Mouse (Mus musculus) G1E (cell line): ENCODE measurements around the gene Zer1. TPM values are rescaled to one million over a fixed set of nuclear protein-coding genes. Genes with fewer than 3 reads are reported as not detected.

Source experiments
- ATAC-seq: 2 replicates; pipeline ENCODE4 v1.8.0; 2016; ENCODE audit warnings: mild to moderate bottlenecking; ENCODE audit not compliant: insufficient number of reproducible peaks, poor library complexity, low FRiP score, severe bottlenecking; ENCODE audit errors: extremely low read depth
- DNase-seq: peaks from one replicate; pipeline ENCODE4 v3.0.0; 2012; ENCODE audit warnings: low spot score
- H3K27me3 ChIP-seq: 2 replicates; pipeline ENCODE4 v1.6.1; 2012; ENCODE audit warnings: mild to moderate bottlenecking, low read length, inconsistent platforms; ENCODE audit not compliant: insufficient read depth
- H3K36me3 ChIP-seq: replicated peaks from 2 replicates; pipeline ENCODE3; 2012; ENCODE audit warnings: mild to moderate bottlenecking, inconsistent platforms
- H3K4me1 ChIP-seq: 2 replicates; pipeline ENCODE4 v1.6.1; 2012; ENCODE audit warnings: low read depth, low read length, inconsistent platforms, mixed read lengths; ENCODE audit not compliant: insufficient read depth
- H3K4me3 ChIP-seq: 2 replicates; pipeline ENCODE4 v1.5.1; 2012; ENCODE audit warnings: low read depth, mild to moderate bottlenecking, inconsistent platforms, low read length, moderate library complexity, mixed read lengths
- H3K9me3 ChIP-seq: replicated peaks from 2 replicates; pipeline ENCODE4 v1.6.1; 2012; ENCODE audit warnings: inconsistent platforms
- CTCF ChIP-seq: IDR thresholded peaks from 2 replicates; pipeline ENCODE4 v1.5.1; 2012; ENCODE audit warnings: low read depth, low read length, inconsistent platforms, mixed read lengths
- GATA1 ChIP-seq: IDR thresholded peaks from 2 replicates; pipeline ENCODE4 v1.6.1; 2012; ENCODE audit warnings: borderline replicate concordance, low read length, inconsistent platforms, mixed read lengths
- GATA2 ChIP-seq: IDR thresholded peaks from 2 replicates; pipeline ENCODE4 v1.6.1; 2012; ENCODE audit warnings: low read depth, low read length, inconsistent platforms, borderline replicate concordance
- POLR2AphosphoS5 ChIP-seq: IDR thresholded peaks from 2 replicates; pipeline ENCODE4 v1.6.1; 2012; ENCODE audit warnings: low read depth, low read length, inconsistent platforms; ENCODE audit not compliant: insufficient replicate concordance
- TAL1 ChIP-seq: conservative IDR thresholded peaks from 2 replicates; pipeline ENCODE4 v1.6.1; 2012; ENCODE audit warnings: low read depth, low read length, inconsistent platforms, mixed read lengths
- polyA plus RNA-seq: library from polyadenylated mRNA; stranded (reverse); fragments of >175 nt; gene quantifications from 2 replicates; pipeline ENCODE4 v1.2.3, GENCODE M21; 2012
- total RNA-seq, 2 experiments: library from RNA; stranded (forward) in 1 of 2; stranded (reverse) in 1 of 2; fragments of 200-1000 nt in 1 of 2; fragments of >200 nt in 1 of 2; fragmentation: Nextera tagmentation in 1 of 2; gene quantifications; 2 replicates each; pipeline ENCODE4 v1.2.3; 2014 to 2017

Gene Zer1
- total and polyA plus RNA-seq, 3 experiments = 10.4 to 25.8 (median 18.9) TPM

DNA sequence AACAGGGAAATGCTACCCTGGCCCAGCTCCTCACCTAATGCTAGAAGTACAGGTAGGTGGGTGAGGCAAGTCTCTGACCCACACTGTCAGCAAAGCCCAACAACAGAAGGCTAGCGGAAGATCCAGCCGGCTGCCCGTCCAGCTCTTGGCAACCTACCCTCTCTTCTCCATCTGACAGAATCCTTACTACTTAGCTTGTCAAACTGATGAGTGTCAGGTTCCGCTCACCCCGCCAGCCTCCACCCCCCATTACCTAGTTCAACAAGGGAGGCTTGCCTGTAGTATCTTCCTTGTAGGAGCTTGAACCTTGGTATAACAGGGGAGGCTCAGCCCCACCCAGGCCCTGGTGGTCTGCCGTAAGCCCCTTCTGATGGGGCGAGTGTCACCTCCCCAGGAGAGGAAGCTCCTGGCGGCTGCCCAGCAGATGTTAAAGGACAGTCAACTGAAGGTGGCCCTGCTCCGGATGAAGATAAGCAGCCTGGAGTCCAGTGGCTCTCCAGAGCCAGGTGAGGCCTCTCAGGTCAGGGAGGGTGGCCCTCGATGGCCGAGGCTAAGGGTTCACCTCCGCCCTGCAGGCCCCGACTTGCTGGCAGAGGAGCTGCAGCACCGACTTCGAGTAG is 44.1 kb downstream of the Zer1 start:
- DNase-seq (no peak), ATAC-seq (no peak)
- Histone ChIP-seq H3K36me3 (peaks cover 18% of the 10 kb centered on the region), H3K27me3 (peaks cover 14% of the 10 kb centered on the region), H3K9me3 (no peaks in the 10 kb centered on the region), H3K4me1 (peaks cover 33% of the 10 kb centered on the region), H3K4me3 (no peak overlapping the region)
- TF ChIP-seq POLR2AphosphoS5 (no peak), TAL1 (no peak), CTCF (no peak), GATA1 (no peak), GATA2 (no peak)

- H3K9me3 ChIP-seq = no peaks in the 10 kb centered on the region
- ATAC-seq (no peak), DNase-seq (no peak)
- H3K36me3 ChIP-seq = peaks cover 30% of the 10 kb centered on the region
- TF ChIP-seq CTCF = no peak
- no peak for TF ChIP-seq GATA1
- TF ChIP-seq TAL1 = no peak
- TF ChIP-seq GATA2 = no peak
- no peak for TF ChIP-seq POLR2AphosphoS5
- H3K4me3 ChIP-seq = no peak overlapping the region
- peaks cover 29% of the 10 kb centered on the region for H3K4me1 ChIP-seq
- peaks cover 14% of the 10 kb centered on the region for H3K27me3 ChIP-seq
Measured at GRCm38 (mm10) chr2:30078760-30079159, 45.6 kb downstream of the Zer1 start.

- Histone ChIP-seq H3K4me3 (peak overlapping the region; percentile 80; the same call in 1 of the 2 replicates), H3K9me3 (no peaks in the 10 kb centered on the region), H3K36me3 (peaks cover 34% of the 10 kb centered on the region), H3K27me3 (peaks cover 14% of the 10 kb centered on the region), H3K4me1 (peaks cover 30% of the 10 kb centered on the region)
- no peak for DNase-seq
- no peak for ATAC-seq
- TF ChIP-seq GATA2 = no peak
- TF ChIP-seq POLR2AphosphoS5 = no peak
- TF ChIP-seq GATA1 = no peak
- no peak for TF ChIP-seq CTCF
- TF ChIP-seq TAL1 = no peak
Measured at GRCm38 (mm10) chr2:30078349-30078712, 46.1 kb downstream of the Zer1 start.

DNA sequence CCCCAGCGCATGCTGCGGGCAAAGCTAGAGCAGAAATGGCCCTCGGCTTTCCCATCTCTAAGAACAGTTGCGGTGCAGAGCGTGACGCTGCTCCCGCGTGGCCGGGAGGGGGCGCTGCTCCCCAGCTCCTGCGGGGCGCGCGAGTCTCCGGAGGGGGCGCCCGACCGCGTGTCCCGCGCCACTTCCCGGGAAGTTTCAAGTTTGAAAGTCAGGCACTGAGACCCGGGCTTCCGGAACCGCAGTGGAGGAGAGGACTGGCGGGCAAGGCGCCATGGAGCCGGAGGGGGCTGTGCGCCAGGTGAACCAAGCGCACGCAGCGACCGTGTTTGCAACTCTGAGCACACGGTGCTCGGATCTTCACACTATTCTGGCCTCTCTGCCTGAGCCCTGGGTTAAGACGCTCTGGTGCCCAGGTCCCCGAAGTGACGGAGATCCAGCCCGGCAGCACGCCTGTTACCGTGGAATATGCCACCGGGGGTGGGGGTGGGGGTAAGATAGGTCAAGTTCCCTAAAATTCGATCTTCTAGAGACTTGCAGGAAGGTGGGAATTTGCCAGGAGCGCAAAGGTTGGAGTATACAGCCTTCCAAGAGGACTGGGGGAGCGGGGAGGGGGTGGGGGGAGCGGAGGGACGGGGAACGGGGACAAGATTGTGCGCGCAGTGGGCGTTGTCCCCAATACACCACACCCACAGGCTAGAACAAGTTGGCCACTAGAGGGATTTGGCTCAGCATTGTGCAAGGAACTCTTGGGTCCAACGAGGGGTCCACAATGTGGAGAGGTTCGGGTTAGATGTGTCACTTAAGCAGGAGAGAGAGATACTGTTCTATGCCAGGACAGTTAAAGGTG is 46.7 kb downstream of the Zer1 start, which contains the start of gene Pkn3:
TSS of gene Pkn3 (plus strand) at position 183 of the 847 bp plus-strand sequence.
- Histone ChIP-seq H3K27me3 (peaks cover 10% of the 10 kb centered on the region), H3K4me1 (peaks cover 36% of the 10 kb centered on the region), H3K9me3 (no peaks in the 10 kb centered on the region), H3K4me3 (peak within 1 kb of the TSS; percentile 80), H3K36me3 (peaks cover 39% of the 10 kb centered on the region)
- ATAC-seq (no peak; the same call in 1 of the 2 replicates), DNase-seq (peak; percentile 80)
- TF ChIP-seq GATA1 (no peak), CTCF (peak; percentile 96), POLR2AphosphoS5 (no peak; the same call in 1 of the 2 replicates), GATA2 (no peak)

DNA sequence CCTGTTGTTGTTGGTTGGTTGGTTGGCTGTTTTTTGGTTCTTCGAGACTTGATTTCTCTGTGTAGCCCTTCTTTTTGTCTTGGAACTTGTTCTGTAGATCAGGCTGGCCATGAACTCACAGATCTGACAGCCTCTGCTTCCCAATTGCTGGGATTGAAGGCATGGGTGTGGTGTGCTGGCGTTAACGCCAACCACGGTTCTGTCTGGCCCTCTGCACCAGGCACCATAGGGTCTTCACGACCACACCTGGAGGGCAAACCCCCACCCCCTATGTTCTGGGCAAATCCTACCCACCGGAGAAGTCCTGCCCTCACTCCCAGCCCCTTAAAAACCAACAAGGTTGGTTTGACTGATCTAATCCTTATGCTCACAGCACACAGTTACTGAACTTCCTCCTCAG is 47.4 kb downstream of the Zer1 start:
- H3K27me3 ChIP-seq = peaks cover 4% of the 10 kb centered on the region; the same call in 1 of the 2 replicates
- TF ChIP-seq POLR2AphosphoS5 = no peak
- TF ChIP-seq GATA1 = no peak
- no peak for TF ChIP-seq GATA2
- TF ChIP-seq CTCF = no peak
- H3K9me3 ChIP-seq = no peaks in the 10 kb centered on the region
- peaks cover 40% of the 10 kb centered on the region for H3K4me1 ChIP-seq
- H3K4me3 ChIP-seq = no peak overlapping the region; the same call in 1 of the 2 replicates
- peaks cover 42% of the 10 kb centered on the region for H3K36me3 ChIP-seq
- ATAC-seq = no peak
- DNase-seq = no peak

DNA sequence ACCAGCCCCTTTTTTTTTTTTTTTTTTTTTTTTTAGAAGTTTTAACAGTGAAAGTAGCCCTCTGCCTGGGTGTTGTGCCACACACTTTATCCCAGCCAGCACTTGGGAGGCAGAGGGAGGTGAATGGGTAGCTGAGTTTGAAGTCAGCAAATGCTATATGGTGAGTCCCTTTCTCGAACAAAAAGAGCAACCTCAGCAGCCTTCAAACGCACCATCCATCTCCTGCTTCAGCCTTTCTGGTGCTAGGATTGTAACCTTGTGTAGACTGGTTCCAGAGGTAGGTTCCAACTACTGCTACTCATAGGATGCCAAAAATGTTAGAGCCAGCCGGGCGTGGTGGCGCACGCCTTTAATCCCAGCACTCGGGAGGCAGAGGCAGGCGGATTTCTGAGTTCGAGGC is 47.9 kb downstream of the Zer1 start:
- Histone ChIP-seq H3K4me3 (no peak overlapping the region), H3K9me3 (no peaks in the 10 kb centered on the region), H3K27me3 (peaks cover 4% of the 10 kb centered on the region; the same call in 1 of the 2 replicates), H3K36me3 (peaks cover 43% of the 10 kb centered on the region), H3K4me1 (peaks cover 40% of the 10 kb centered on the region)
- TF ChIP-seq TAL1 = no peak
- TF ChIP-seq CTCF = no peak
- TF ChIP-seq GATA1 = no peak
- TF ChIP-seq POLR2AphosphoS5 = no peak
- TF ChIP-seq GATA2 = no peak
- ATAC-seq = no peak
- DNase-seq = no peak
